Mouse (Mus musculus) liver, postnatal 0 days (tissue): Measurements from ENCODE around the gene Col11a2. TPM values are rescaled to one million over a fixed set of nuclear protein-coding genes. Genes with fewer than 3 reads are reported as not detected.

Source experiments
- ATAC-seq: fragments of 200-750 bp; cut with Nextera tagmentation; 2 replicates; pipeline ENCODE4 v1.8.0; 2017; ENCODE audit warnings: mild to moderate bottlenecking, moderate library complexity
- DNase-seq: peaks from one replicate; pipeline ENCODE4 v3.0.0-alpha.2; 2016
- H3K27ac ChIP-seq: fragments of 300-500 bp; sonication (generic); 2 replicates; pipeline ENCODE4 v1.5.1; 2014; ENCODE audit warnings: antibody characterized with exemption, moderate library complexity, mild to moderate bottlenecking, low read depth
- H3K27me3 ChIP-seq: fragments of 300-500 bp; sonication (generic); 2 replicates; pipeline ENCODE4 v1.6.1; 2014; ENCODE audit warnings: low read length, control low read depth, mixed read lengths; ENCODE audit not compliant: insufficient read depth
- H3K36me3 ChIP-seq: fragments of 300-500 bp; sonication (generic); replicated peaks from 2 replicates; pipeline ENCODE4 v1.6.1; 2014; ENCODE audit warnings: mild to moderate bottlenecking, control low read depth, low read length, moderate library complexity, mixed read lengths; ENCODE audit not compliant: insufficient read depth
- H3K4me1 ChIP-seq: fragments of 300-500 bp; sonication (generic); 2 replicates; pipeline ENCODE4 v1.6.1; 2014; ENCODE audit warnings: antibody characterized with exemption, mild to moderate bottlenecking, control low read depth; ENCODE audit not compliant: insufficient read depth
- H3K4me2 ChIP-seq: fragments of 300-500 bp; sonication (generic); 2 replicates; pipeline ENCODE4 v1.6.1; 2014; ENCODE audit warnings: low read depth, mild to moderate bottlenecking, low read length, moderate library complexity, mixed read lengths
- H3K4me3 ChIP-seq: fragments of 300-500 bp; sonication (generic); 2 replicates; pipeline ENCODE4 v1.5.1; 2014; ENCODE audit warnings: low read depth, low read length
- H3K9ac ChIP-seq: fragments of 300-500 bp; sonication (generic); replicated peaks from 2 replicates; pipeline ENCODE4 v1.6.1; 2014; ENCODE audit warnings: mild to moderate bottlenecking, moderate library complexity
- H3K9me3 ChIP-seq: fragments of 300-500 bp; sonication (generic); 2 replicates; pipeline ENCODE4 v1.6.1; 2016; ENCODE audit warnings: mild to moderate bottlenecking, control low read depth, low read length, mixed read lengths
- CTCF ChIP-seq: sonication (generic); IDR thresholded peaks from 2 replicates; pipeline ENCODE4 v1.5.1; 2016; ENCODE audit warnings: antibody characterized with exemption, low read depth
- EP300 ChIP-seq: IDR thresholded peaks from 2 replicates; pipeline ENCODE4 v1.6.1; 2016; ENCODE audit warnings: antibody characterized with exemption, low read depth, mild to moderate bottlenecking
- WGBS: fragments of 180-500 bp; shearing (Covaris S2); extraction: QIAGEN DNeasy Blood & Tissue Kit; methylation state at CpG from one replicate; pipeline ENCODE4 v1.1.7; 2014; ENCODE audit not compliant: insufficient replicate concordance; 5-methylcytosine and 5-hydroxymethylcytosine counted together
- polyA plus RNA-seq: library from polyadenylated mRNA; unstranded; fragments of >200 nt; fragmentation: Nextera tagmentation; extraction: Ambion mirVana; gene quantifications from 2 replicates; pipeline ENCODE4 v1.2.1, GENCODE M21; 2015

Gene Col11a2
- polyA plus RNA-seq, 1 experiment from 2014 or later: 0.47 TPM

DNA sequence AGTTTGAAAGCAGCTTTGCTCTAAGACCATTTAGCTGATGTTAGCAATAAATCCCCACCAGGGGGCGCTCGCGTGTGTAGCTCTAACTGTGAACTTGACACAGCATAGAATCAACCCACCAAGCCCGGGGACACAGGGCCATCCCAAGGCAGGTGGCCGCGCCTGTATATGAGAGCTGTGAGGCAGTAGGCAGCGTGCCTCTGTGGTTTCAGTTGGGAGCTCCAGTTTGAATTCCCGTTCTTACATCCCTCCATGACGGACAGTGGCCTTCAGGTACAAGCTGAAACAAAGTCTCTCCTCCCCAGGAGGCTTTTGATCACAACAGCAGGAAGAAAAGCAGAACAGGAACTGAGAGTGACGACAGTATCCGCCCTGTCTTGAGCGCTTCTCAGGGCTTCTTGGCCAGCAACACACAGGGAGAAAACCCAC lies 62.4 kb downstream of the Col11a2 start:
- H3K4me3 ChIP-seq: peak overlapping the region; percentile 42
- no peaks in the 10 kb centered on the region; the same call in 1 of the 2 replicates for H3K27me3 ChIP-seq
- H3K9me3 ChIP-seq: no peaks in the 10 kb centered on the region
- H3K27ac ChIP-seq: peak overlapping the region; percentile 85
- H3K36me3 ChIP-seq: no peaks in the 10 kb centered on the region
- peaks cover 13% of the 10 kb centered on the region for H3K4me1 ChIP-seq
- no peak overlapping the region; the same call in 1 of the 2 replicates for H3K9ac ChIP-seq
- ATAC-seq (peak; percentile 86), DNase-seq (peak; percentile 95)
- peak overlapping the region; percentile 68 for H3K4me2 ChIP-seq
- WGBS: 2% methylated on average over 12 of the region's 12 CpGs
- TF ChIP-seq CTCF (peak; percentile 94), EP300 (no peak)

DNA sequence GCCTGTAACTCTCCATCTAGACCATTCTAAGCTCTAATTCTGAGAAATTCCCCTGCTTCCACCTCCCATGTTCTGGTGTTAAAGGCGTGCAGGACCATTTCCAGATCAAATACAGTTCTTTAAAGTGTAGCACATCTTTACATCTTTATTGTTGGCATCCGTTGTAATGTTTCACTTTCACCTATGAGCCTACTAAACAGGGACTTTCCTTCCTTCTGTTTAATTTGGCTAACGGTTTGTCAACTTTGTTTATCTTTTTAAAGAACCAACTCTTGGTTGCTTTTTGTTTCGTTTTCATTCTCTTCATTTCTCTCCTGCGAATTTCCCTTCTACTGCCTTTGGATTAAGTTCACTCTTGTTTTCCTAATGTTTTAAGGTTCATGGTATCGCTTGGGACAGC lies 63.6 kb downstream of the Col11a2 start:
- Histone ChIP-seq H3K27ac (peak overlapping the region; percentile 85), H3K4me3 (no peak overlapping the region), H3K4me2 (no peak overlapping the region), H3K9me3 (no peaks in the 10 kb centered on the region), H3K4me1 (peaks cover 13% of the 10 kb centered on the region), H3K36me3 (no peaks in the 10 kb centered on the region), H3K9ac (no peak overlapping the region), H3K27me3 (no peaks in the 10 kb centered on the region; the same call in 1 of the 2 replicates)
- ATAC-seq: no peak
- WGBS: 56% methylated on average over 6 of the region's 6 CpGs
- no peak for TF ChIP-seq CTCF
- TF ChIP-seq EP300: no peak
- no peak for DNase-seq

DNA sequence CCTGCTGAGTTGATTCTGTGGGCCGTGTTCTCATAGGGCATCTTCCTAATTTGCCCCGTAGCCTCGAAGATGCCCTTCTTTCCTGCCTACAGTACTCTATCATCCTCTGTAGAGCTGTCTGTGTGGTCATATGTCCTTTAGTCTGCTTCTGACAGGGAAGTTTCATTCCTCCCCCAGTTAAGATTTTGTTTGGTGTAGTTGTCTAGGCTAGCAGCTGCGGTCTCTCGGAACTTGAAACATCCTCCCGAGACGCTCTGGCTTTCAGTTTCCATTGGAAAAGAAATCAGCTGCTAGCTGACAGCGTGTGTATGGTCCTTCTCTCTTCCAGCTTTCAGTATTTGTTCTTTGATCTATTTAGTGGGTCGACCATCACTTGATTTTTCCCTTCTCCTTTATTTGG lies 65.6 kb downstream of the Col11a2 start:
- H3K9me3 ChIP-seq: no peaks in the 10 kb centered on the region
- H3K27me3 ChIP-seq: no peaks in the 10 kb centered on the region; the same call in 1 of the 2 replicates
- no peak overlapping the region for H3K4me3 ChIP-seq
- H3K36me3 ChIP-seq: 0 out of 2 replicates have a peak, but pooled peaks cover 5% of the 10 kb centered on the region
- 80% methylated on average over 9 of the region's 9 CpGs for WGBS
- peaks cover 13% of the 10 kb centered on the region for H3K4me1 ChIP-seq
- no peak overlapping the region for H3K4me2 ChIP-seq
- ATAC-seq (no peak), DNase-seq (no peak)
- no peak overlapping the region for H3K27ac ChIP-seq
- no peak overlapping the region for H3K9ac ChIP-seq
- no peak for TF ChIP-seq EP300
- no peak for TF ChIP-seq CTCF

- no peak overlapping the region for H3K27ac ChIP-seq
These were observed 67.3 kb downstream of the Col11a2 start for GRCm38 (mm10) chr17:34106555-34106954.

GRCm38 (mm10) chr17:34107109-34107867 lies 68.1 kb downstream of the Col11a2 start:
- H3K4me2 ChIP-seq: no peak overlapping the region
- no peak for ATAC-seq
- H3K4me1 ChIP-seq: peaks cover 7% of the 10 kb centered on the region
- TF ChIP-seq EP300: no peak
- no peak for TF ChIP-seq CTCF
- DNase-seq: no peak
- no peak overlapping the region for H3K4me3 ChIP-seq
- H3K27me3 ChIP-seq: no peaks in the 10 kb centered on the region
- WGBS: 81% methylated on average over 7 of the region's 7 CpGs
- no peaks in the 10 kb centered on the region for H3K9me3 ChIP-seq
- no peak overlapping the region for H3K27ac ChIP-seq
- H3K9ac ChIP-seq: no peak overlapping the region
- peaks cover 27% of the 10 kb centered on the region for H3K36me3 ChIP-seq

More at GRCm38 (mm10) chr17:34106555-34106954, 67.3 kb downstream of the Col11a2 start:
- Histone ChIP-seq H3K4me2 (no peak overlapping the region), H3K9me3 (no peaks in the 10 kb centered on the region), H3K9ac (no peak overlapping the region), H3K36me3 (peaks cover 20% of the 10 kb centered on the region), H3K4me1 (peaks cover 13% of the 10 kb centered on the region), H3K27me3 (no peaks in the 10 kb centered on the region), H3K4me3 (no peak overlapping the region)
- DNase-seq (no peak), ATAC-seq (no peak)
- no peak for TF ChIP-seq CTCF
- TF ChIP-seq EP300: no peak
- WGBS: 80% methylated on average over 7 of the region's 7 CpGs

DNA sequence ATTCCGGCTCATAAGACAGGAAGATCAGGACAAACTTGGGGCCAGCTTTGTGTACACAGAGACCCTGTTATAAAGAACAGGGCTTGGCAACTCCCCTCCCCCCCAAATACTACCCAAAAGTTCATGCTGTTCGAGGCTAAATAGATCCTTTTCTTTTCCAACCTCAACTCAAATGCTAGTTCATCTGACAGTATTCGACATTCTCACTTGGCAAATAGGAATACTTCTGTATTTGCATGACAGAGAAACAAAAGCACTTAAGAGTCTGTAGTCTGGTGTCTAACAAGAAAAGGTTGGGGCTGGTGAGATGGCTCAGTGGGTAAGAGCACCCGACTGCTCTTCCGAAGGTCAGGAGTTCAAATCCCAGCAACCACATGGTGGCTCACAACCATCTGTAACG lies 69.2 kb downstream of the Col11a2 start:
- ATAC-seq: no peak
- Histone ChIP-seq H3K36me3 (peaks cover 39% of the 10 kb centered on the region), H3K4me1 (no peaks in the 10 kb centered on the region), H3K4me2 (no peak overlapping the region), H3K9ac (no peak overlapping the region), H3K27ac (no peak overlapping the region), H3K9me3 (no peaks in the 10 kb centered on the region), H3K4me3 (no peak overlapping the region), H3K27me3 (no peaks in the 10 kb centered on the region)
- WGBS: 81% methylated on average over 5 of the region's 6 CpGs
- TF ChIP-seq EP300 (no peak), CTCF (no peak)
- no peak for DNase-seq
